Mouse (Mus musculus): ENCODE measurements around the gene Polr3g.

GRCm38 (mm10) chr13:81657008-81657350 is 53.8 kb downstream of the Polr3g start:
- no peak for TF ChIP-seq CTCF (IDR thresholded peaks at IDR 0.05; ENCODE audit: low read depth)
- TF ChIP-seq EP300 (IDR thresholded peaks at IDR 0.05; ENCODE audit: low read depth) = no peak

Data from liver, embryonic 14.5 days (tissue).